Mouse (Mus musculus) limb, embryonic 13.5 days (tissue): ENCODE results near the gene Aoc2. TPM values are rescaled to one million over a fixed set of nuclear protein-coding genes. Genes with fewer than 3 reads are reported as not detected.

ENCODE experiments used
- ATAC-seq: fragments of 200-750 bp; cut with Nextera tagmentation; 2 replicates; pipeline ENCODE4 v1.8.0; 2017; ENCODE audit warnings: low read depth, moderate number of reproducible peaks, moderate TSS enrichment; ENCODE audit not compliant: low FRiP score
- H3K27ac ChIP-seq: fragments of 300-500 bp; sonication (generic); 2 replicates; pipeline ENCODE4 v1.5.1; 2015; ENCODE audit warnings: inconsistent platforms, mild to moderate bottlenecking, moderate library complexity
- H3K27me3 ChIP-seq: fragments of 300-500 bp; sonication (generic); 2 replicates; pipeline ENCODE4 v1.6.1; 2015; ENCODE audit warnings: mild to moderate bottlenecking, inconsistent platforms
- H3K36me3 ChIP-seq: fragments of 300-500 bp; sonication (generic); 2 replicates; pipeline ENCODE4 v1.6.1; 2015; ENCODE audit warnings: inconsistent platforms, mild to moderate bottlenecking, moderate library complexity
- H3K4me1 ChIP-seq: fragments of 300-500 bp; sonication (generic); 2 replicates; pipeline ENCODE4 v1.6.1; 2015; ENCODE audit warnings: inconsistent platforms
- H3K4me2 ChIP-seq: fragments of 300-500 bp; sonication (generic); replicated peaks from 2 replicates; pipeline ENCODE4 v1.6.1; 2015; ENCODE audit warnings: inconsistent platforms, mild to moderate bottlenecking, moderate library complexity
- H3K4me3 ChIP-seq: fragments of 300-500 bp; sonication (generic); 2 replicates; pipeline ENCODE4 v1.5.1; 2015; ENCODE audit warnings: moderate library complexity, mild to moderate bottlenecking, inconsistent platforms
- H3K9ac ChIP-seq: fragments of 300-500 bp; sonication (generic); 2 replicates; pipeline ENCODE4 v1.6.1; 2015; ENCODE audit warnings: mild to moderate bottlenecking, inconsistent platforms
- H3K9me3 ChIP-seq: fragments of 300-500 bp; sonication (generic); 2 replicates; pipeline ENCODE4 v1.6.1; 2016; ENCODE audit warnings: inconsistent platforms
- WGBS: fragments of 180-500 bp; shearing (Covaris S2); methylation state at CpG from one replicate; pipeline ENCODE4 v1.1.7; 2015; 5-methylcytosine and 5-hydroxymethylcytosine counted together
- polyA plus RNA-seq: library from polyadenylated mRNA; unstranded; fragments of >200 nt; fragmentation: Nextera tagmentation; extraction: Ambion mirVana; gene quantifications from 2 replicates; pipeline ENCODE4 v1.2.1, GENCODE M21; 2015

Aoc2 gene
- polyA plus RNA-seq = 1.4 TPM in 2 replicates

- Histone ChIP-seq H3K27ac (no peak within 1 kb of the TSS), H3K9me3 (no peaks in the 10 kb centered on the region), H3K4me2 (no peak within 1 kb of the TSS), H3K36me3 (peaks cover 67% of the 10 kb centered on the region), H3K4me1 (no peaks in the 10 kb centered on the region), H3K27me3 (no peaks in the 10 kb centered on the region), H3K4me3 (no peak within 1 kb of the TSS), H3K9ac (no peak within 1 kb of the TSS)
- ATAC-seq = no peak
- WGBS = 88% methylated on average over 5 of the region's 5 CpGs
Measured at GRCm38 (mm10) chr11:101324763-101325162, at the start of gene Aoc2. Gene Aoc2, plus strand, starts transcription at chr11:101325063.

- H3K27me3 ChIP-seq = peaks cover 19% of the 10 kb centered on the region; the same call in 1 of the 2 replicates
- H3K9me3 ChIP-seq = no peaks in the 10 kb centered on the region
- WGBS = 65% methylated on average over 4 of the region's 4 CpGs
- H3K36me3 ChIP-seq = peaks cover 14% of the 10 kb centered on the region
- no peak overlapping the region for H3K27ac ChIP-seq
- H3K9ac ChIP-seq = no peak overlapping the region; the same call in 1 of the 2 replicates
- H3K4me3 ChIP-seq = no peak overlapping the region
- peaks cover 27% of the 10 kb centered on the region for H3K4me1 ChIP-seq
- H3K4me2 ChIP-seq = no peak overlapping the region
- ATAC-seq = no peak
Measured at GRCm38 (mm10) chr11:101275309-101275708, 49.6 kb upstream of the Aoc2 start.

GRCm38 (mm10) chr11:101276319-101277070, 48.4 kb upstream of the Aoc2 start:
- ATAC-seq = no peak
- Histone ChIP-seq H3K4me2 (peak overlapping the region; percentile 31), H3K4me1 (peaks cover 27% of the 10 kb centered on the region), H3K4me3 (no peak overlapping the region), H3K27me3 (peaks cover 16% of the 10 kb centered on the region; the same call in 1 of the 2 replicates), H3K36me3 (peaks cover 14% of the 10 kb centered on the region), H3K9ac (0 out of 2 replicates have a peak overlapping the region, but pooled peaks have one; percentile 31), H3K27ac (no peak overlapping the region), H3K9me3 (no peaks in the 10 kb centered on the region)
- 32% methylated on average over 27 of the region's 27 CpGs for WGBS

GRCm38 (mm10) chr11:101277381-101278222, 47.3 kb upstream of the Aoc2 start:
- H3K27ac ChIP-seq = no peak overlapping the region
- H3K4me1 ChIP-seq = peaks cover 27% of the 10 kb centered on the region
- peak overlapping the region; percentile 72 for H3K4me3 ChIP-seq
- peaks cover 14% of the 10 kb centered on the region for H3K36me3 ChIP-seq
- 50% methylated on average over 12 of the region's 12 CpGs for WGBS
- peak overlapping the region; percentile 80 for H3K9ac ChIP-seq
- peaks cover 16% of the 10 kb centered on the region; the same call in 1 of the 2 replicates for H3K27me3 ChIP-seq
- H3K9me3 ChIP-seq = no peaks in the 10 kb centered on the region
- no peak for ATAC-seq
- peak overlapping the region; percentile 77 for H3K4me2 ChIP-seq

GRCm38 (mm10) chr11:101278223-101279192, 46.4 kb upstream of the Aoc2 start, which contains the start of the genes Cntd1 and Coa3:
Gene Cntd1, plus strand, starts transcription at chr11:101279012.
Gene Coa3, minus strand, starts transcription at chr11:101279114.
- Histone ChIP-seq H3K36me3 (peaks cover 14% of the 10 kb centered on the region), H3K4me1 (peaks cover 27% of the 10 kb centered on the region), H3K4me2 (peak within 1 kb of the TSS; percentile 77), H3K27ac (0 out of 2 replicates have a peak within 1 kb of the TSS, but pooled peaks have one; percentile 40), H3K4me3 (peak within 1 kb of the TSS; percentile 72), H3K27me3 (peaks cover 16% of the 10 kb centered on the region; the same call in 1 of the 2 replicates), H3K9ac (peak within 1 kb of the TSS; percentile 80), H3K9me3 (no peaks in the 10 kb centered on the region)
- peak; percentile 95 for ATAC-seq
- whole genome bisulfite sequencing = 11% methylated on average over 45 of the region's 45 CpGs

GRCm38 (mm10) chr11:101279193-101279569, 45.7 kb upstream of the Aoc2 start:
- WGBS = 56% methylated on average over 14 of the region's 14 CpGs
- Histone ChIP-seq H3K9me3 (no peaks in the 10 kb centered on the region), H3K27ac (no peak overlapping the region), H3K4me3 (peak overlapping the region; percentile 72), H3K4me2 (peak overlapping the region; percentile 77), H3K4me1 (peaks cover 27% of the 10 kb centered on the region), H3K27me3 (peaks cover 16% of the 10 kb centered on the region; the same call in 1 of the 2 replicates), H3K36me3 (peaks cover 14% of the 10 kb centered on the region), H3K9ac (peak overlapping the region; percentile 43; the same call in 1 of the 2 replicates)
- ATAC-seq = peak; percentile 35; the same call in 1 of the 2 replicates

GRCm38 (mm10) chr11:101280837-101281236, 44.0 kb upstream of the Aoc2 start:
- H3K27ac ChIP-seq = no peak overlapping the region
- peaks cover 12% of the 10 kb centered on the region; the same call in 1 of the 2 replicates for H3K27me3 ChIP-seq
- peaks cover 27% of the 10 kb centered on the region for H3K4me1 ChIP-seq
- H3K4me3 ChIP-seq = no peak overlapping the region
- no peak for ATAC-seq
- no peak overlapping the region for H3K9ac ChIP-seq
- H3K9me3 ChIP-seq = no peaks in the 10 kb centered on the region
- peaks cover 16% of the 10 kb centered on the region for H3K36me3 ChIP-seq
- no peak overlapping the region for H3K4me2 ChIP-seq
- 60% methylated on average over 7 of the region's 7 CpGs for WGBS

GRCm38 (mm10) chr11:101282896-101283295, 42.0 kb upstream of the Aoc2 start:
- Histone ChIP-seq H3K4me2 (no peak overlapping the region), H3K36me3 (peaks cover 16% of the 10 kb centered on the region), H3K4me1 (peaks cover 10% of the 10 kb centered on the region), H3K4me3 (no peak overlapping the region), H3K9ac (peak overlapping the region; percentile 31; the same call in 1 of the 2 replicates), H3K9me3 (no peaks in the 10 kb centered on the region), H3K27me3 (0 out of 2 replicates have a peak, but pooled peaks cover 4% of the 10 kb centered on the region), H3K27ac (no peak overlapping the region)
- ATAC-seq = no peak
- 32% methylated on average over 5 of the region's 5 CpGs for WGBS

GRCm38 (mm10) chr11:101283805-101284204, 41.1 kb upstream of the Aoc2 start:
- WGBS = 71% methylated on average over 4 of the region's 4 CpGs
- H3K4me1 ChIP-seq = peaks cover 6% of the 10 kb centered on the region; the same call in 1 of the 2 replicates
- H3K9me3 ChIP-seq = no peaks in the 10 kb centered on the region
- peaks cover 23% of the 10 kb centered on the region for H3K36me3 ChIP-seq
- H3K27ac ChIP-seq = no peak overlapping the region
- H3K27me3 ChIP-seq = 0 out of 2 replicates have a peak, but pooled peaks cover 4% of the 10 kb centered on the region
- no peak overlapping the region for H3K4me3 ChIP-seq
- H3K9ac ChIP-seq = no peak overlapping the region
- no peak overlapping the region for H3K4me2 ChIP-seq
- ATAC-seq = no peak

GRCm38 (mm10) chr11:101287306-101287705, 37.6 kb upstream of the Aoc2 start:
- H3K36me3 ChIP-seq = peaks cover 58% of the 10 kb centered on the region
- no peaks in the 10 kb centered on the region for H3K4me1 ChIP-seq
- no peaks in the 10 kb centered on the region for H3K9me3 ChIP-seq
- WGBS = 87% methylated on average over 9 of the region's 9 CpGs
- H3K4me2 ChIP-seq = no peak overlapping the region
- H3K27me3 ChIP-seq = no peaks in the 10 kb centered on the region
- no peak overlapping the region for H3K4me3 ChIP-seq
- H3K9ac ChIP-seq = no peak overlapping the region
- no peak overlapping the region for H3K27ac ChIP-seq
- ATAC-seq = no peak

- no peak overlapping the region for H3K9ac ChIP-seq
- 94% methylated on average over 8 of the region's 8 CpGs for WGBS
- peaks cover 86% of the 10 kb centered on the region for H3K36me3 ChIP-seq
- no peaks in the 10 kb centered on the region for H3K27me3 ChIP-seq
- H3K4me1 ChIP-seq = no peaks in the 10 kb centered on the region
- H3K4me2 ChIP-seq = no peak overlapping the region
- ATAC-seq = no peak
- no peak overlapping the region for H3K4me3 ChIP-seq
- H3K27ac ChIP-seq = no peak overlapping the region
- no peaks in the 10 kb centered on the region for H3K9me3 ChIP-seq
Measured at GRCm38 (mm10) chr11:101291231-101291630, 33.6 kb upstream of the Aoc2 start.
